In genomic region chr1:192313571-192313972, GRCm38 (mm10) we compare ENCODE assay signal across 13 mouse cellular contexts.
DNase-seq lines count a peak whose midpoint lies in the region; ATAC-seq and TF ChIP-seq lines count a peak whose summit lies in the region.
"Had no signal": no experiment of that assay in that cellular context is flagged by ENCODE, and none has a peak within 500 bp of the region (broad histone marks: within the 10 kb centered on the region; RNA-seq: fewer than 3 reads in every experiment).

No protein-coding gene starts in this region.

- H3K27ac ChIP-seq in embryonic facial prominence, embryonic 12.5 days = 0 out of 2 replicates have a peak overlapping the region, but pooled peaks have one; percentile 36
- no peak overlapping the region for H3K27ac ChIP-seq in embryonic facial prominence, embryonic 10.5 days (replicated peaks)
- H3K27ac ChIP-seq in limb, embryonic 12.5 days = peak overlapping the region; percentile 73; the same call in 1 of the 2 replicates
- no peak overlapping the region for H3K27ac ChIP-seq in limb, embryonic 10.5 days
- H3K27ac ChIP-seq in cortical plate, adult 2 months (ENCODE audit: insufficient read depth, low read length) = peak overlapping the region; percentile 9; the same call in 1 of the 2 replicates

- no peak for ATAC-seq in embryonic facial prominence, embryonic 12.5 days (ENCODE audit: insufficient number of reproducible peaks, insufficient read depth, low FRiP score, low TSS enrichment)
- ATAC-seq in limb, embryonic 12.5 days (ENCODE audit: insufficient number of reproducible peaks, insufficient read depth, low FRiP score, low TSS enrichment, low read depth) = no peak
- ATAC-seq in megakaryocyte progenitor cell, adult 5-6 weeks (replicated peaks; ENCODE audit: poor library complexity) = peak; percentile 54
- no peak for ATAC-seq in megakaryocyte-erythroid progenitor cell, adult 5-6 weeks (replicated peaks; ENCODE audit: low FRiP score, low TSS enrichment, poor library complexity, severe bottlenecking)

- TF ChIP-seq POLR2A in cortical plate, adult 2 months (IDR thresholded peaks at IDR 0.05; ENCODE audit: extremely low read depth, insufficient read depth, low read length) = no peak

- peaks cover 13% of the 10 kb centered on the region; the same call in 1 of the 2 replicates for H3K4me1 ChIP-seq in embryonic facial prominence, embryonic 12.5 days
- H3K4me1 ChIP-seq in embryonic facial prominence, embryonic 10.5 days = peaks cover 17% of the 10 kb centered on the region
- peaks cover 19% of the 10 kb centered on the region for H3K4me1 ChIP-seq in limb, embryonic 12.5 days (replicated peaks)
- peaks cover 14% of the 10 kb centered on the region for H3K4me1 ChIP-seq in limb, embryonic 10.5 days
- H3K4me1 ChIP-seq in cortical plate, adult 2 months (ENCODE audit: control insufficient read depth, insufficient read depth, low read length) = peaks cover 11% of the 10 kb centered on the region

- H3K4me2 ChIP-seq in embryonic facial prominence, embryonic 12.5 days (replicated peaks) = no peak overlapping the region
- no peak overlapping the region for H3K4me2 ChIP-seq in limb, embryonic 12.5 days
- H3K4me2 ChIP-seq: heart, embryonic 12.5 days had no signal

- H3K27me3 ChIP-seq in embryonic facial prominence, embryonic 12.5 days = no peaks in the 10 kb centered on the region
- no peaks in the 10 kb centered on the region for H3K27me3 ChIP-seq in embryonic facial prominence, embryonic 10.5 days (replicated peaks; ENCODE audit: low read depth, poor library complexity, severe bottlenecking)
- H3K27me3 ChIP-seq in limb, embryonic 12.5 days = no peaks in the 10 kb centered on the region
- no peaks in the 10 kb centered on the region for H3K27me3 ChIP-seq in limb, embryonic 10.5 days (ENCODE audit: low read depth, poor library complexity, severe bottlenecking)
- H3K27me3 ChIP-seq: heart, embryonic 12.5 days had no signal

- TF ChIP-seq CTCF in cortical plate, adult 2 months (IDR thresholded peaks at IDR 0.05; ENCODE audit: extremely low read depth, insufficient read depth, low read length) = no peak

- WGBS in embryonic facial prominence, embryonic 12.5 days = 67% methylated on average over 7 of the region's 7 CpGs
- WGBS in embryonic facial prominence, embryonic 10.5 days = 77% methylated on average over 7 of the region's 7 CpGs
- WGBS in limb, embryonic 12.5 days = 55% methylated on average over 7 of the region's 7 CpGs
- 80% methylated on average over 7 of the region's 7 CpGs for WGBS in limb, embryonic 10.5 days

- H3K9ac ChIP-seq in embryonic facial prominence, embryonic 12.5 days = no peak overlapping the region
- no peak overlapping the region for H3K9ac ChIP-seq in limb, embryonic 12.5 days (replicated peaks)
- H3K9ac ChIP-seq: heart, embryonic 12.5 days had no signal

- no peak for DNase-seq in embryonic facial prominence, embryonic 10.5 days (ENCODE audit: low spot score)
- DNase-seq in limb, embryonic 10.5 days (ENCODE audit: low spot score) = no peak
- DNase-seq in cerebellum, adult 8-10 months = no peak
- DNase-seq: adrenal gland, postnatal 36 days; cerebellum, adult 18-20 months; lung, postnatal 4 days; right cerebral cortex, adult 18-20 months had no signal

- H3K36me3 ChIP-seq in embryonic facial prominence, embryonic 12.5 days = no peaks in the 10 kb centered on the region
- no peaks in the 10 kb centered on the region for H3K36me3 ChIP-seq in embryonic facial prominence, embryonic 10.5 days (replicated peaks)
- no peaks in the 10 kb centered on the region for H3K36me3 ChIP-seq in limb, embryonic 12.5 days
- no peaks in the 10 kb centered on the region for H3K36me3 ChIP-seq in limb, embryonic 10.5 days
- H3K36me3 ChIP-seq: heart, embryonic 12.5 days had no signal

- H3K4me3 ChIP-seq in embryonic facial prominence, embryonic 12.5 days = no peak overlapping the region
- H3K4me3 ChIP-seq in embryonic facial prominence, embryonic 10.5 days = no peak overlapping the region
- H3K4me3 ChIP-seq in limb, embryonic 12.5 days (replicated peaks) = no peak overlapping the region
- H3K4me3 ChIP-seq in limb, embryonic 10.5 days = no peak overlapping the region
- H3K4me3 ChIP-seq in cortical plate, adult 2 months (ENCODE audit: insufficient read depth, low read length) = no peak overlapping the region
- H3K4me3 ChIP-seq: heart, embryonic 12.5 days had no signal

- no peaks in the 10 kb centered on the region for H3K9me3 ChIP-seq in embryonic facial prominence, embryonic 12.5 days
- no peaks in the 10 kb centered on the region for H3K9me3 ChIP-seq in embryonic facial prominence, embryonic 10.5 days
- H3K9me3 ChIP-seq in limb, embryonic 12.5 days = 0 out of 2 replicates have a peak, but pooled peaks cover 4% of the 10 kb centered on the region
- no peaks in the 10 kb centered on the region for H3K9me3 ChIP-seq in limb, embryonic 10.5 days (replicated peaks)

Comparison
In these comparisons a context has a peak if more than half of its experiments do, and no peak if none do; other contexts are left out.
1. H3K27ac ChIP-seq: peak in embryonic facial prominence, embryonic 12.5 days (single experiment), limb, embryonic 12.5 days (single experiment) and cortical plate, adult 2 months (single experiment); none in embryonic facial prominence, embryonic 10.5 days (single experiment) and limb, embryonic 10.5 days (single experiment).